Mouse (Mus musculus) CD4-positive, CD25-positive, alpha-beta regulatory T cell, adult 4 months (primary cell): ENCODE measurements around the gene Slc19a3. TPM values are rescaled to one million over a fixed set of nuclear protein-coding genes. Genes with fewer than 3 reads are reported as not detected.
A peak's percentile ranks its signal among the peaks of the same experiment; 100 is the strongest.
"Not testable (repeated sequence)": the region's sequence is repeated elsewhere in the genome, so short reads cannot be mapped to it uniquely, and the experiment has no call there.

ENCODE experiments used
- ATAC-seq: one replicate; pipeline ENCODE4 v1.8.0; 2017
- polyA plus RNA-seq, 2 experiments: library from polyadenylated mRNA; unstranded; fragments of 100-300 nt; shearing (Covaris generic); gene quantifications; one replicate each; pipeline ENCODE4 v1.2.1; 2017

Slc19a3 gene
- polyA plus RNA-seq, 2 experiments from 2014 or later = not detected

DNA sequence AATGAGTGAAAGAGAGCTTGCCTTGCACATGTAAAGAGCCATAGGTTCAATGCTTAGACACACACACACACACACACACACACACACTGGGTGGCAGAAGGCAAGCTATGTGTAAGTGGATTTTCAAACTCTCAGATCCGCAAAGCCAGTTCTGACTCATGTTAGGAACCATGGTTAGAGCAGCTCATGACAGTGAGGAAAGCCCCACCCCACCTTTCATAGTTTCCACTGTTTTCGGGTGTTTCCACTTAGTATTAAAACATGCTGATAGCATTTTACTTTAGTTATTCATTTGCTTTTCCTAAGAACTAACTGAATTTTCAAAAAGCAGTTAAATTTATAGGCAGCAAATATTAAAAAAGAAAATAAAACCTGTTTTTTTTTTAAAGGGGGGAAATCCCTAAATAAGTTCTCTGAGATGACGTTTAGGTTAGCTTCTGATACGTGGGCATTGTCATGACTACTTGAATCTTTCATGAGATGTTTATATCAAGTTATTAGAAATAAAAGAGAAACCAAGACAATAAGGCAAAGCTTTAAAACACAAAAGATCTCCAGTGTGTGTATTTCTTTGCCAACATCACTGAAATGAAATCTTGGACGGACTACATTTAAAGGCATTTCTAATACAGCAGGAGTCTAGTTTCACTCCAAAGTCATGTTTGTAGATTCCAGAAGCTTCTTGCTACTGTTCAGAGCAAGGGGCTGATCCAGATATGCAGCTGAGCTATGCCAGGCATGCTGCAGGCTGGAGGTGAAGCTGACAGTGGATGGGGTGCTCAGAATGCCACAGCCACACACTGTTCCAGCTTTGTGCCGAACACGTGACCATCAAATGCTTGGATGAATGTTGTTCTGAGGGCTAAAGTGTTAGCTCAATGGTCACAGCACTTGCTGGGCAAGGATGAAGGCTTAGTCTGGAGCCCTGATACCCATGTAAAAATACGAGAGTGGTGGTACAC, 31.7 kb downstream of the Slc19a3 start:
- peak; percentile 92 for ATAC-seq

DNA sequence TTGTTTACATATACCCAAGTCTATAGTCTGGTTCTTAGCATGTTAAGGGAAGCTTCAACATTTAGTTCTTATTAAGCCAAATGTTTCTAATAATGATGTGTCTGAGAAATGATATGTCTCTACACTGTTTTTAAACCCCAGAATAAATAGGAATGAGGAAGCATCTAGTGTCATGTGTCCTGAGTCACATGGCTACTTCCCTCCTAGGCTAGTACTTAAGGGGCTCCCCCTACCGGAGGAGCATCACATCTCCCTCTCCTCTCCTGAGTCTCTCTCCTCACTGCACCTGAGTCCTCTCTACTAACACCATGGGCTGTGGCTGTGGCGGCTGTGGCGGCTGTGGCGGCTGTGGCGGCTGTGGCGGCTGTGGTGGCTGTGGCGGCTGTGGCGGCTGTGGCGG, 37.9 kb downstream of the Slc19a3 start, which contains the start of gene Gm47959:
TSS of gene Gm47959 (plus strand) at position 243 of the 400 bp plus-strand sequence.
- not testable (repeated sequence) for ATAC-seq

DNA sequence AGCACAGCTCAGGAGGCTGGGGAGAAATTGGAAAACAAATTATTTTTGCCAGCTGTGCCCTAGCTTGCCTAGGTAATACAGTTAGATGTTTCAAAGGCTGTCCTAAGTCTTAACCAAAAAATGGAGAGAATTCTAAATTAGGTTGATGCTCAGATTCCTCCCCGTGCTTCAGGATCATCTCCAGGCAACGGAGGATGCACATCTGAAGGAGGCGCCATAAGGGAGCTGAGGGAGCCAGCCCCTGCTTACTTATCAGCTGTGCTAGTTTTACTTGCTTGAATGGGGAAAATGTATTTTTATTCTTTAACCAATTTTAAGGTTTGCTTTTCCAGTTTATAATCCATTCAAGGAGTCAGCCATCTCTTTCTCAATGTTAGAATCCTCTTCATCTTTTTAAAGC, 44.3 kb downstream of the Slc19a3 start:
- ATAC-seq = no peak

DNA sequence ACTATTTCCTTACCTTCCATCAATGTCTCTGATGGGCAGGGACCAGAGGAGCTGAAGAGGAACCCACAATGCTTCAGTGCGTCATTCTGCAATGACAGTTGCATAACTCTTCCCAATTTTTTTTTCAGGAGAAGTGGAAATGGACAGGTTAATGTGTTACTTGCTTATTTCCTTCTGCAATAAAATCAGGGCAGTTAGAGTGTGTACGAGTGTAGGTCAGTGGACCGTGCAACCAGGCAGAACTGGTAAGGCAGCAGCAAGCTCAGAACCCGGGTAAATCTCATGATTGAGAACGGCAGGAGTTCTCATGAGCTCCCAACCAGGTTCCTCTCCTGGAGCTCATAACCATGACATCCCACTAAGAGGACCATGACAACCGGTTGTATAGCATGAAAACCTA, 46.2 kb downstream of the Slc19a3 start:
- no peak for ATAC-seq

DNA sequence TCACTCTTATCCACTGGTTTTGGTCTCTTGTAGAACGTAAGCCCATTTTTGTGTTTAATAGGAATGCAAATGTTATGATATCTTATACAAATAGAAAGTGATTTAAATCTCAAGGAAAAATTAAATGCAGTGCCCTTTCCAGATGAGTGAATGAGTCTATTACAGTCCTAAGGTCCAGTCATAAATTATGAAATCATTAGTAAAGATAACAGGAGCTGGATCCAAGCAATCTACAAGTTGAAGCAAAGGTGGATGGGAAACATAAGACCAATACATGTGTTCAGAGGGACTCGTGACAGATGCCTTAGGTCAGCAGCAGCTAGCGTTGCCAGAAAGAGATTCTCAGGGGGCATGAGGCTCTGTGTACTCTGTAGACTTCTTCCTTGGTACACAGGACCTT, 46.7 kb downstream of the Slc19a3 start:
- ATAC-seq = no peak

DNA sequence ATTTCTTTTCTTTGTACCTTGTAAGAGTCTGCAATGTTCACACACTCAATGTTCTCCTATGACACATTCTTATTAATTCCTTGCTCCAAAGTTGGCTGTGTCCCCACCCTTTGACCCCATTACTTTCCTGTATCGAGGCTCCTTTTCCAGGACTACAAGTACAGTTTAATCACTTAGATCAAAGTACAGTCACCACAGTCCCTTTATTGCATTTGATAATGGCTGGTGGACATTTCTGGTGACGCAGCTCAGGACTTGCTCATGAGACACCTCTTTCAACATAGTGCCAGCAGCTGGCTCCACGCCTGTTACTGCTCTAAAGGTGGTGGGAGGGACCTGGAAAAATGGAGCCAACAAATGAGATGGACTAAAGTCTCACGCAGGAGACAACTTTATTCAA, 47.2 kb downstream of the Slc19a3 start:
- ATAC-seq = no peak

DNA sequence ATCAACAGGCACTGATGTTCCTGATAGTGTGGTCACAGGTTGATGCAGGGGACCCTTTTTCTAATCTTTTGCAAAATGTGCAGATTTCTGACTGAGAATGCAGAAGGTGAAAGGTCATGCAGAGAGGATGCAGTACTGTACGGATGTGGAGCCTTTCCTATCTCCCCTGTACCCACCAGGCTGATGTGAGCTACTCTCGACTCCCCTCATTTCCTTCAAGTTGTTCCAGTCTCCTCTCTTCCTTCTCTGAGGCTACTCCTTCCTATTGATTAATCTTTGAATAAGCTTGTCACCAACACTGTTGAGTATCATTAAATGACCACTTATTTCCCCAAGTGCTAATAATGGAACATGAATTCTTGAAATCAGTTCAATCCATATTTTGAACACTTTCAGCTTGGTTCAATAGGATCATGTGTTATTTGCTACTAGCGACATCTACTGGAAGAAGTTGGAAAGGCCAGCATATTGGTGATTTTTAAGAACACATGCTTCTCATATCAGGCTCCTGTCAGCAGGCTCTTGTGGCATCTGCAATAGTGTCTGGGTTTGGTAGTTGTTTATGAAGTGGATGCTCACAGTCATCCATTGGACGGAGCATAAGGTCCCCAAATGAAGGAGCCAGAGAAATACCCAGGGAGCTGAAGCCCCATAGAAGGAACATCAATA, 50.6 kb downstream of the Slc19a3 start:
- ATAC-seq = peak; percentile 91

DNA sequence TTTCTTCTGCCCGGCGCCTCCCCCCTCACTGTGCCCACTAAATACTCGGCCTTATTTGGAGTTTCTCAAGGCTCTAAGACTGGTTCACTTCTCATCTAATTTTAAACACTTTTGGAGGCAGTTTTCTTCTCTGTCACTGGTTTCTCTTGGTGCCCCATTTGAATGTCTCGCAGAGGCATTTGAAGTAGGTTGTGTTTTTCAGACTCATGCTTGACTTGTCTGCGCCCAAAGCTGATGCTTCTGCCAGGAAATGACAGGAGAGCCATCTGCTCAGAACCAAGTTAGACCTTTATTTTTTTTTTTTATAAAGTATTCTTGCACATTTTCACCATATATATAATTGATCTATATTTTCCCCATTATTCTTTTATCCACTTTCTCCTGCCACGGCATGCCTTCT, 51.5 kb downstream of the Slc19a3 start:
- ATAC-seq = no peak

DNA sequence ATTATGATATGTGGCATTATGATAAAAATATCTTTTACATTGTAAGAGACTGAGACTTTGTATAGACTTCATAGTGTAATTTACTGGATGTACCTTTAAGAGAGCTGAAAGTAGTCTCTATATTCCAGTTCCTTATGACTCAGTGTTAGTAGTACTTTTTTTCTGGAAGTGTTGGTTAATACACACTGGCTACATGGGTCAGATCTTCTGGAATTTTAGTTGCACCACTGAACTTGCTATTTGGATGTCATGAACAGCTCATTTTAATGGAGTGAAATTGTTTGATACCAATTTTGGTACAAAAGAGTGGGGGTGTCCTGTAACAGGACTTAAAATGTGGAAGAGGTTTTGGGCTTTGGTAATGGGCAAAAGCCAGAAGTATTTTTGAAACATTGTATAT, 60.4 kb downstream of the Slc19a3 start:
- no peak for ATAC-seq

DNA sequence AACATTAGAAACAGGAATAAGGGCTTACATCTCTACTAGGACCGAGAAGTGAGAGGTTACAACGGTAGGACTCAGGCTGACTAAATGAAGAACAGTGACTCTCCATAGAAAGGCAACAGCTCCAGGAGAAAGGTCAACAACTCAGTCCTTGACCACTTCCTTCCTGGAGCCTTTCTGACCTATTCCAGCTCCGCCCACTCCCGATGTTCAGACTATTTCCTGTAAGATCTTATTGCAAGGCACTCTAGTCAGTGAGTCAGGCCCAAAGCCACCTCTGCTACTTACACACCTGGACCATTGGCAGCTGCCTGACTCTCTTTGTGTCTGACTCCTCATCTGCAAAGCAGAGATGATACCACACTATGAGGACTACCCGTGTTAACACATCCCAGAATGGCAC, 62.5 kb downstream of the Slc19a3 start:
- peak; percentile 62 for ATAC-seq

DNA sequence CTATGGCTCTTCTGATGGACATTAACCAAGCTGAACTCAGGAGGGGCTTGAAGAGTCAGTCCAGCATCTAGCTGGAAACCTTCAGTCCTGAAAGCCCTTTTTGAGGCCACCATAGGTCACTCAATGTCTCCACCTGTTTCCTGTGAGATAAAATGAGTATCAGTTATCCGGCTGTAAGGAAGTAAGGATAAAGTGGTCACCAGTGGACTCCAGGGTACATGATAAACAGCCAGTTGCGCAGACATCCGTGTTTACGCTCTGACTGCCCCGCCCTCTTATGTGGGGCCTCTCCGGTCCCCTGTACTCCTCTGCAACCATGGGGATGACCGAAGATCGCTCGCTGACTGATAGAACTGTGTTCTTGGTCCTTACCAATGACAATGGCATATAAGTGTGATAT, 63.9 kb downstream of the Slc19a3 start:
- ATAC-seq = peak; percentile 9

DNA sequence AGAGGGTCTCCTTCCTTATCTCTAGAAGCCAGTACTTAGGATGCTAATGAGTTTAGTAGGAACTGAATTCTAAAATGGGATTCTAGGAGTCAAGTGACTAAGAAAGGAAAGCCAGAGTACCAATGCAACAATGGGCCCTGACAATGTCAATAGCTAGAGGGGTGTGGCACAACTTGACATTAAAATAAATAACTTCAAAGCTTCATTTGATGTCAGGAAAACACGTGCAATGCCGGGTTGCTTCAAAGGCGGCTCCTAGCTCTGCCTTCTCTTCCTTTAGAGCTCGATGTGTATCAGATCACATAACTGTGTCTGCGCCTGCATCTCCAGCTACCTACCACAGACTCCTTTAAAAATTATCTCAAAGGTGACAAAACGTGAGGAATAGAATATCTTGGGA, 64.3 kb downstream of the Slc19a3 start:
- peak; percentile 90 for ATAC-seq

DNA sequence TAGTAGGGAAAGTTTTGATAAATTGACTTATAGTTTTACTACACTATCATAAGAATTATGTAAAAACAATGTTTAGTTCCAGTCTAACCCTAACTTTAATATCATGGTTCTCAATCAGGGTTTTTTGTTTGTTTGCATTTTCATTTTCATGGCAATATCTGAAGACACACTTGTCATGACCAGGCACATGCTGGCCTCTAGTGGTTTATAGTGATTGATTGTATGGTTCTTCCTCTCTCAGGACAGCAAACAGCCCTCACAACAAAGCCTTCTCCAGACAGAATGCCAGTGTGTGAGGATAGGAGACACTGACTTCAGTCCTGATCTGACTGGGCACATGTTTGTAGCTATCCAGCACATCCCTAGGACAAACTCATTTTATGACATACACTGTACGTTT, 65.0 kb downstream of the Slc19a3 start:
- no peak for ATAC-seq

DNA sequence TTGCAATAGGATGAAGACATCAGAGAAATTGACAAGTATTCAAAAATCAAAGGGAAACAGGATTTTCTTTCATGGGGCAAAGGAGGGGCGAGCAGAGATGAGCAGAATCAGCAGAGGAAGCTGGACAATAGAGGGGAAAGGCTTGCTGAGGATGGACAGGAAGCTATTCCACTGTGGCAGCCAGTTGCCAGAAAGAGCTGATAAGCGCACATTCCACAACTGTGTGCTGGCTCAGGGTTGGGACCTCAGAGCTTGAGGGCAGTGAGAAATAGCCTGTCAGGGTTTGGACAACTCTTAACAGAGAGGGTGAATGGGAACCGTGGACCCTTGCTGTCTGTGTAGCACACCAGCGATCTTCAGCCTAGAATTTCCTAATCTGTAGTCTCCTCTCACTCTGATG, 66.2 kb downstream of the Slc19a3 start:
- ATAC-seq = no peak

DNA sequence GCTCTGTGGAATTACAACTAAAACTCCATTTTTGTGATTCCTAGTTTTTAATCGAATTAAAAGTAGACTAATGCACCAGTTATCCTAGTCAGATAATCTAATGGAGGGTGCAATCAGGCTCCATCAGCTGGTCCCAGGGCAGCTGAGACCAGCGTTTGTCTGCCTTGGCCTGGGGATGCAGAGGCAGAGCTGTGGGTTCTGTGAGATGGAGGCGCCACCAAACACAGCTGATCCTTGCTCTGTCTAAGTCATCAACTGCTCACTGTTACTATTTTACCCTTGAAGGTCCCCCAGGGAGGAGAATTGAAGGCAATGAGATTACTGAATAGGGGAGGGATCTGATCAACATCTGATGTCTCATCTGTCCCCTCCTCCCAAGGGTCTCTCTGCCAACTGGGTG, 71.8 kb downstream of the Slc19a3 start:
- no peak for ATAC-seq

Other genes starting within 250 kb of the Slc19a3 start
- 10 to 100 TPM; 18.8 to 32.8 TPM for gene Agfg1, start 199.0 kb downstream of the Slc19a3 start, polyA plus RNA-seq
- gene A030005L19Rik, start 125.1 kb downstream of the Slc19a3 start, polyA plus RNA-seq = 1 to 10 TPM in 1 of 2 experiments, not detected in 1; 1.4 TPM
- not detected for gene A030014E15Rik, start 113.5 kb downstream of the Slc19a3 start, polyA plus RNA-seq
- gene Gm6217, start 107.0 kb downstream of the Slc19a3 start, polyA plus RNA-seq = not detected
- gene A030003K21Rik, start 95.1 kb downstream of the Slc19a3 start, polyA plus RNA-seq = not detected
- gene Gm7544, start 82.4 kb downstream of the Slc19a3 start, polyA plus RNA-seq = not detected
- gene Gm47955, start 78.2 kb downstream of the Slc19a3 start, polyA plus RNA-seq = not detected
- not detected for gene Gm47959, start 37.9 kb downstream of the Slc19a3 start, polyA plus RNA-seq
- gene Krtap28-10, start 4.0 kb upstream of the Slc19a3 start, polyA plus RNA-seq = not detected
- not detected for gene Gm47969, start 6.5 kb upstream of the Slc19a3 start, polyA plus RNA-seq
- not detected for gene A030005K14Rik, start 20.9 kb upstream of the Slc19a3 start, polyA plus RNA-seq
- gene Krtap28-13, start 22.5 kb upstream of the Slc19a3 start, polyA plus RNA-seq = not detected
- 1 to 10 TPM; 2.7 to 3.7 TPM for gene Ccl20, start 78.3 kb upstream of the Slc19a3 start, polyA plus RNA-seq
- gene Daw1, start 121.3 kb upstream of the Slc19a3 start, polyA plus RNA-seq = not detected